Mouse (Mus musculus): Measurements from ENCODE around the gene Cst9. TPM values are rescaled to one million over a fixed set of nuclear protein-coding genes. Genes with fewer than 3 reads are reported as not detected.
A peak's percentile ranks its signal among the peaks of the same experiment; 100 is the strongest.

Gene Cst9
- 176 and 342 TPM in 2 replicates for polyA plus RNA-seq (2012; rRNA removed)

DNA sequence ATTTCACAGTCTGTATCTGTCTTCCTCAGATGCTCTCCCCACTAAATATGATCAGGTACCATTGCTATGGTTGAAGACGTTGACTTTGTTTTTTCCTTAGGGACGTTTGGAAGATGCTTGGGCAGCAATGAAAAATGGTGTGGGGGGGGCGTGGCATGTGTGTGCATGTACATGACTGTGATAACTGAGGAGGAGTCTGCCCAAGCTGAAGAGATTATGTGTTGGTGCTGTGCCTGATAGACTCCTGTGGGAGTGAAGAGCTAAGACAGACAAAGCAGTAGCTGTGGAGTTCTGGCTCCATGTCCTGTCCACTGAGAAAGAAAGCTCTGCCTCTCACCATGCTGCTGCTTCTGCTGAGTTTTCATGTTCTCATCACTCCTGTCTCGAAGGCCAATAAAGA lies at the start of gene Cst9:
TSS of gene Cst9 (plus strand) at position 236 of the 400 bp plus-strand sequence.
- Histone ChIP-seq H3K36me3 (ENCODE audit: control insufficient read depth, insufficient read depth, low read length) (no peaks in the 10 kb centered on the region), H3K4me3 (ENCODE audit: control insufficient read depth, low read depth, low read length) (peak within 1 kb of the TSS; percentile 29; the same call in 1 of the 2 replicates), H3K27me3 (ENCODE audit: control insufficient read depth, insufficient read depth, low read length) (no peaks in the 10 kb centered on the region), H3K27ac (ENCODE audit: control insufficient read depth, insufficient read depth, low read depth, low read length) (peak within 1 kb of the TSS; percentile 57), H3K4me1 (ENCODE audit: control insufficient read depth, insufficient read depth, low read length) (no peaks in the 10 kb centered on the region)
- TF ChIP-seq CTCF (IDR thresholded peaks at IDR 0.05; ENCODE audit: control insufficient read depth, insufficient read depth, insufficient replicate concordance, low read depth, low read length) (no peak), POLR2A (IDR thresholded peaks at IDR 0.05; ENCODE audit: control insufficient read depth, low read depth, low read length) (no peak)

DNA sequence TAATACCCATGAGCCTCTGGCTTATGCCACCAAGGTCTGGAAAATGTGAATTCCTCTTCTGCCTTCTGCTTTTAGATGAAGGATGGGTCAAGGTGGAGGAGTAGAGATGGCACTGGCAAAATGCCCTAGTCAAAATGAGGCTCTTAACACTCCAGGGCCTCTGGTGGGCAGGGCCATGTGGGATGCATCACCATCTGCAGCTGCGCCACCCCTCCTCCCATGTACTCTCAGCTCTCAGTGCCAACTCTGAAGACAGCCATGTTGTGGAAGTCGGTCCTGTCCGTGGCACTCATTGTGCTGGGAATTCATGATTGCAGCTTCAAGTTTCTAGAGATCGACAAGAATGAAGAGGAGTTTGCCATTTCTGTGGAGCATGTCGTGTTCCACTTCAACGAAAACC lies 45.8 kb upstream of the Cst9 start, which contains the start of gene Cst12:
TSS of gene Cst12 (plus strand) at position 220 of the 400 bp plus-strand sequence.
- no peak for TF ChIP-seq CTCF (IDR thresholded peaks at IDR 0.05; ENCODE audit: control insufficient read depth, insufficient read depth, insufficient replicate concordance, low read depth, low read length)
- TF ChIP-seq POLR2A (IDR thresholded peaks at IDR 0.05; ENCODE audit: control insufficient read depth, low read depth, low read length), result peak; percentile 59; the same call in 1 of the 2 replicates

DNA sequence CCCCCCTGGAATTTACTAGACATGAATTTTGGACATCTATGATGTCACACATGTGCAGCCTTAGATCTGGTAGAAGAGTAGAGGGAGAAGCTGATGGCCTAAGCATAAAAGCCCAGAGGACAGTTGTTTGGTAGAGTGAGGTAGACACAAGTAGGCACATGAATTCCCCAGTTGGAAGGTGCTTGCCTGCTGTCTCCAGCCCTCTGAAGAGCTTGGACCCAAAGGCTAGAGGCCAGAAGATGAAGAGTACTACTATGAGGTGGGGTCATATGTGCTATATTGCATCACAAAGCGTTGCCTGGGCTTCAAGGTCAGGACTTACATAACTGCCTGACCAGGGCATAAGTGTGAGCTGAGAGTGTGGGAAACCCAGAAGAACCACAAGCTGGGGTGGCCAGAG lies 36.5 kb upstream of the Cst9 start, which contains the start of gene Cst8:
TSS of gene Cst8 (plus strand) at position 301 of the 400 bp plus-strand sequence.
- H3K27ac ChIP-seq (ENCODE audit: control insufficient read depth, insufficient read depth, low read depth, low read length), result peak within 1 kb of the TSS; percentile 81
- H3K27me3 ChIP-seq (ENCODE audit: control insufficient read depth, insufficient read depth, low read length), result no peaks in the 10 kb centered on the region; the same call in 1 of the 2 replicates
- H3K4me3 ChIP-seq (ENCODE audit: control insufficient read depth, low read depth, low read length), result peak within 1 kb of the TSS; percentile 84
- TF ChIP-seq CTCF (IDR thresholded peaks at IDR 0.05; ENCODE audit: control insufficient read depth, insufficient read depth, insufficient replicate concordance, low read depth, low read length) (no peak), POLR2A (IDR thresholded peaks at IDR 0.05; ENCODE audit: control insufficient read depth, low read depth, low read length) (peak; percentile 43; the same call in 1 of the 2 replicates)
- no peaks in the 10 kb centered on the region for H3K4me1 ChIP-seq (ENCODE audit: control insufficient read depth, insufficient read depth, low read length)
- no peaks in the 10 kb centered on the region for H3K36me3 ChIP-seq (ENCODE audit: control insufficient read depth, insufficient read depth, low read length)

More for the DNA sequence above, 45.8 kb upstream of the Cst9 start, which contains the start of gene Cst12:
- Histone ChIP-seq H3K27ac (ENCODE audit: control insufficient read depth, insufficient read depth, low read depth, low read length) (peak within 1 kb of the TSS; percentile 67), H3K36me3 (ENCODE audit: control insufficient read depth, insufficient read depth, low read length) (no peaks in the 10 kb centered on the region), H3K4me3 (ENCODE audit: control insufficient read depth, low read depth, low read length) (peak within 1 kb of the TSS; percentile 70), H3K27me3 (ENCODE audit: control insufficient read depth, insufficient read depth, low read length) (no peaks in the 10 kb centered on the region), H3K4me1 (ENCODE audit: control insufficient read depth, insufficient read depth, low read length) (no peaks in the 10 kb centered on the region; the same call in 1 of the 2 replicates)

DNA sequence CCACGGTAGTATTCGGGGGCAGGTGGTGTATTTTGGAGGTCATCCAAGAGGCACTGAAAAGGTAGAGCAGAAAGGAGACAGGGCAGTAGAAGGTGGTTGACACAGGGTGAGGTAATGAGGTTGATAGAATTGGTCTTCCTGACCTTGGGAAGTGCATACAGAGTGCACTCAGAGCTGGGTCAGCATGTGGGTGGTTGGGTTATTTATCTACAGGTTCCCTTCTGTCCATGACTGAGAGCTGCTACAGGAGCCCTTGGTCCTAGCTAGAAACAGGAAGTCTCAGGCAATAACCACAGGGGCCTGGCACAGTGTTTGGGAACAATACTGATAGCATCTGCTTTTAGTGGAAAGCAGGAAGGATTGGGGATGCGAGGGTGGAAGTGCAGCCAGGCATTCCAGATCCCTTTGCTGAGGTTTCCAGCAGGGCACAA lies 33.4 kb upstream of the Cst9 start:
- Histone ChIP-seq H3K4me1 (ENCODE audit: control insufficient read depth, insufficient read depth, low read length) (no peaks in the 10 kb centered on the region), H3K4me3 (ENCODE audit: control insufficient read depth, low read depth, low read length) (peak overlapping the region; percentile 54), H3K27me3 (ENCODE audit: control insufficient read depth, insufficient read depth, low read length) (no peaks in the 10 kb centered on the region; the same call in 1 of the 2 replicates), H3K27ac (ENCODE audit: control insufficient read depth, insufficient read depth, low read depth, low read length) (peak overlapping the region; percentile 32; the same call in 1 of the 2 replicates), H3K36me3 (ENCODE audit: control insufficient read depth, insufficient read depth, low read length) (no peaks in the 10 kb centered on the region)
- TF ChIP-seq CTCF (IDR thresholded peaks at IDR 0.05; ENCODE audit: control insufficient read depth, insufficient read depth, insufficient replicate concordance, low read depth, low read length) (no peak), POLR2A (IDR thresholded peaks at IDR 0.05; ENCODE audit: control insufficient read depth, low read depth, low read length) (no peak)

DNA sequence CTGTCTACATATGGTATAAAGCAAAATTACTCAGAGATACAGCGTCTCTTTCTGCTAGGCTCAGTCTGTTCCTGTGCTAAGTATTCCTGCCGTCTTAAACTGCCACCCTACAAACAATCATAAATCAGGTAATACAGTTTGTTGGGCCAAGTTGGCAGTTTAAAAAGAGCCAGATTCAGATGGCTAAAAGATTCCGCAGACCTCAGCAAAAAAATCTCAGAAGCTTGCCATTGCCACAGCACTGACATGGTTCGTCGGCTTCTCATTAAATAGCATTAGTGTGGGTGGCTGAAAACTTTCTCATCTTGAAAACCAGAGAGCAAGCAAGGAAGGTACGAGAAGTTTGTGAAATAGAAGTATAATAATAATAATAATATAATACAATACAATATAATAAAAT lies 28.3 kb upstream of the Cst9 start:
- no peaks in the 10 kb centered on the region for H3K4me1 ChIP-seq (ENCODE audit: control insufficient read depth, insufficient read depth, low read length)
- H3K27me3 ChIP-seq (ENCODE audit: control insufficient read depth, insufficient read depth, low read length), result no peaks in the 10 kb centered on the region
- H3K36me3 ChIP-seq (ENCODE audit: control insufficient read depth, insufficient read depth, low read length), result no peaks in the 10 kb centered on the region
- no peak for TF ChIP-seq CTCF (IDR thresholded peaks at IDR 0.05; ENCODE audit: control insufficient read depth, insufficient read depth, insufficient replicate concordance, low read depth, low read length)
- no peak overlapping the region for H3K27ac ChIP-seq (ENCODE audit: control insufficient read depth, insufficient read depth, low read depth, low read length)
- no peak overlapping the region for H3K4me3 ChIP-seq (ENCODE audit: control insufficient read depth, low read depth, low read length)

DNA sequence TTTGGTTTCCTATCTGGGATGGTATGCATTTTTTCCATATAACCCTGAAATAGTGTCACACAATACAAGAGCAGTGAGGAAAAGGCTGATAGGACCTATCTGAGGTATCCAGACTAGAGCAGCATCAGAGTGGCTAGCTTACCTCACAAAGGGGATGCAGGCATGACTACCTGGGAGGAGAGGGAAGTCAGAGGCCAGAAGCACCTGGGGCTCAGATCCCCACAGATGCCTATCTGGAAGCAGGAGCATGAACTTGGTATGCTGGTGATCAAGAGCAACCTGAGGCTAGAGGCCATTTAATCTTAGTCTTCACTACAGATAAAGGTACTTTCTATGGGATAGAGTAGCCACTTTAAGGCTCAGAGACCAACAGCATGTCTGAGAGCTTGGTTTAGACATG lies 15.0 kb upstream of the Cst9 start, which contains the start of gene Cst13:
TSS of gene Cst13 (plus strand) at position 173 of the 400 bp plus-strand sequence.
- no peaks in the 10 kb centered on the region for H3K36me3 ChIP-seq (ENCODE audit: control insufficient read depth, insufficient read depth, low read length)
- TF ChIP-seq POLR2A (IDR thresholded peaks at IDR 0.05; ENCODE audit: control insufficient read depth, low read depth, low read length) (peak; percentile 63; the same call in 1 of the 2 replicates), CTCF (IDR thresholded peaks at IDR 0.05; ENCODE audit: control insufficient read depth, insufficient read depth, insufficient replicate concordance, low read depth, low read length) (no peak)
- H3K4me3 ChIP-seq (ENCODE audit: control insufficient read depth, low read depth, low read length), result peak within 1 kb of the TSS; percentile 86
- no peaks in the 10 kb centered on the region for H3K4me1 ChIP-seq (ENCODE audit: control insufficient read depth, insufficient read depth, low read length)
- no peak within 1 kb of the TSS for H3K27ac ChIP-seq (ENCODE audit: control insufficient read depth, insufficient read depth, low read depth, low read length)
- H3K27me3 ChIP-seq (ENCODE audit: control insufficient read depth, insufficient read depth, low read length), result no peaks in the 10 kb centered on the region

DNA sequence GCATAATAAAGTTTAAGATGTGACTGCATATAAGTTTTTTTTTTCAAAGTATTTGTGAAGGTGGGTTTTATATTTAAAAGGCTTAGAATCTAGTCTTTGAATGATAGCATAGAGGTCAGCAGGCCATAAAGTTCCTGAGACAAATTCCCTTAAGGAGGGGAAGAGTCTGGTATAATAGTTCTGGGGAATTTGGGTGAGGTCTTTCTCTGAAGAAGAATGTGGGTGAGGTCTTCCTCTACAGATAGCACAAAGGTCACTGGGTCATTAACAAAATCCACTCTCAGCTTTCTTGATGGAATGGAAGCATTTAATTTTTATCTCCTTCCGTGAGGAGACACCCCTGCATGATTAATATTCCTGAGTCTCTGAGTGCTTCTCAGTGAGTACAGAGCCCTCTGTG lies 9.0 kb upstream of the Cst9 start:
- H3K27ac ChIP-seq (ENCODE audit: control insufficient read depth, insufficient read depth, low read depth, low read length), result no peak overlapping the region
- no peak overlapping the region for H3K4me3 ChIP-seq (ENCODE audit: control insufficient read depth, low read depth, low read length)
- no peaks in the 10 kb centered on the region for H3K4me1 ChIP-seq (ENCODE audit: control insufficient read depth, insufficient read depth, low read length)
- TF ChIP-seq POLR2A (IDR thresholded peaks at IDR 0.05; ENCODE audit: control insufficient read depth, low read depth, low read length) (no peak), CTCF (IDR thresholded peaks at IDR 0.05; ENCODE audit: control insufficient read depth, insufficient read depth, insufficient replicate concordance, low read depth, low read length) (no peak)
- H3K36me3 ChIP-seq (ENCODE audit: control insufficient read depth, insufficient read depth, low read length), result no peaks in the 10 kb centered on the region
- H3K27me3 ChIP-seq (ENCODE audit: control insufficient read depth, insufficient read depth, low read length), result no peaks in the 10 kb centered on the region

Measured in testis, adult 2 months (tissue).